In the genomic region with DNA sequence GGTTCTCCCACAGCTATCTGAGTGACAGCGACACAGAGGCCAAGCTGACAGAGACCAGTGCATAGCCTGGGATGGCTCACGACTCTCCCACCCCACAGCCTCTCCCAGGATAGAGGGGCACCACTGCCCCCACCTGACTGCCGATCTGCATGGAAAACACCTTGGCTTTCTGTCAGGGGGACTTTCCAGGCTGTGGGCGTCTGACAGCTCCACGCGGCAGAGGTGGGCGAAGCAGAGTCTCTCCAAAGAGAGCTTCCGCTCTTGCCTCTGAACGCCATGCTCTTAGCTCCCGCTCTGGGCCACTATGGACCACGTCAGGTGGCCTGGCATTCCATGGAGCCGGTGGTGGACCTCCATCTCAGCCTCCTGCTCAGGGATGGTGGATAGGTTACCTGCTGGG, we compare ENCODE assay signal across 23 mouse cellular contexts. TPM values are rescaled to one million over a fixed set of nuclear protein-coding genes. Genes with fewer than 3 reads are reported as not detected.
DNase-seq lines count a peak whose midpoint lies in the region; ATAC-seq and TF ChIP-seq lines count a peak whose summit lies in the region.
"Had no signal": no experiment of that assay in that cellular context is flagged by ENCODE, and none has a peak within 500 bp of the region (broad histone marks: within the 10 kb centered on the region; RNA-seq: fewer than 3 reads in every experiment).

No protein-coding gene starts in this region.

- WGBS in forebrain, embryonic 10.5 days, result 65% methylated on average over 12 of the region's 12 CpGs
- 69% methylated on average over 12 of the region's 12 CpGs for WGBS in forebrain, embryonic 11.5 days
- WGBS in limb, embryonic 10.5 days, result 54% methylated on average over 12 of the region's 12 CpGs

- no peaks in the 10 kb centered on the region for H3K9me3 ChIP-seq in forebrain, embryonic 10.5 days
- H3K9me3 ChIP-seq in forebrain, embryonic 11.5 days (ENCODE audit: control insufficient read depth, low read length), result no peaks in the 10 kb centered on the region
- H3K9me3 ChIP-seq in CH12.LX (replicated peaks; ENCODE audit: low read length), result no peaks in the 10 kb centered on the region
- no peaks in the 10 kb centered on the region for H3K9me3 ChIP-seq in limb, embryonic 10.5 days (replicated peaks)
- H3K9me3 ChIP-seq: kidney, embryonic 15.5 days had no signal

- ATAC-seq in forebrain, embryonic 11.5 days (replicated peaks; ENCODE audit: low FRiP score), result no peak; the same call in 1 of the 2 replicates
- ATAC-seq: CD4-positive, CD25-positive, alpha-beta regulatory T cell, adult 4 months; hindbrain, embryonic 16.5 days; intestine, postnatal 0 days had no signal

- no peak overlapping the region for H3K9ac ChIP-seq in forebrain, embryonic 11.5 days (ENCODE audit: low read length)
- H3K9ac ChIP-seq in CH12.LX (ENCODE audit: insufficient read depth, low read depth), result no peak overlapping the region
- H3K9ac ChIP-seq: kidney, embryonic 15.5 days had no signal

- no peak for TF ChIP-seq CTCF in left cerebral cortex, adult 2 months (IDR thresholded peaks at IDR 0.05)
- TF ChIP-seq CTCF in CH12.LX (conservative IDR thresholded peaks at IDR 0.05 in 1 of 2, IDR thresholded peaks at IDR 0.05 in 1 of 2; ENCODE audit: low read depth in 2 of 2, low read length in 2 of 2), result no peak

- dilution Hi-C loops in CH12.LX (cut with MboI; ENCODE audit: extremely low pct_ligation_motif_present, extremely low pct_unique_long_range_greater_than_20kb, low sequenced_read_pairs), result no loop called here

- no peaks in the 10 kb centered on the region for H3K79me2 ChIP-seq in CH12.LX (replicated peaks; ENCODE audit: control insufficient read depth, extremely low read depth, insufficient read depth, poor library complexity, severe bottlenecking)

- H3K36me3 ChIP-seq in forebrain, embryonic 10.5 days (replicated peaks), result peaks cover 20% of the 10 kb centered on the region
- H3K36me3 ChIP-seq in forebrain, embryonic 11.5 days (ENCODE audit: control insufficient read depth, insufficient read depth, low read length), result no peaks in the 10 kb centered on the region
- peaks cover 2 to 21% of the 10 kb centered on the region in 2 experiments for H3K36me3 ChIP-seq in CH12.LX (replicated peaks in 1 of 2; ENCODE audit: control insufficient read depth in 1 of 2, insufficient read depth in 1 of 2, low read length in 1 of 2)
- peaks cover 21% of the 10 kb centered on the region for H3K36me3 ChIP-seq in limb, embryonic 10.5 days

- H3K27ac ChIP-seq in forebrain, embryonic 10.5 days, result peak overlapping the region; percentile 40; the same call in 1 of the 2 replicates
- no peak overlapping the region for H3K27ac ChIP-seq in forebrain, embryonic 11.5 days (ENCODE audit: low read depth, low read length)
- peak overlapping the region; percentile 28; the same call in 1 of the 2 replicates for H3K27ac ChIP-seq in left cerebral cortex, adult 2 months
- H3K27ac ChIP-seq in CH12.LX (ENCODE audit: insufficient read depth, low read depth), result no peak overlapping the region
- H3K27ac ChIP-seq in limb, embryonic 10.5 days, result 0 out of 2 replicates have a peak overlapping the region, but pooled peaks have one; percentile 33
- H3K27ac ChIP-seq: kidney, embryonic 15.5 days had no signal

- peaks cover 98% of the 10 kb centered on the region for H3K27me3 ChIP-seq in forebrain, embryonic 10.5 days (ENCODE audit: poor library complexity, severe bottlenecking)
- peaks cover 9% of the 10 kb centered on the region for H3K27me3 ChIP-seq in forebrain, embryonic 11.5 days (ENCODE audit: control insufficient read depth, insufficient read depth, low read length)
- no peaks in the 10 kb centered on the region for H3K27me3 ChIP-seq in CH12.LX (replicated peaks)
- peaks cover 100% of the 10 kb centered on the region for H3K27me3 ChIP-seq in limb, embryonic 10.5 days (ENCODE audit: low read depth, poor library complexity, severe bottlenecking)

- in situ Hi-C loops in CH12.LX (cut with MboI; ENCODE audit: low pct_ligation_motif_present, low pct_unique_long_range_greater_than_20kb, low sequenced_read_pairs), result loop anchor here (5.0 kb wide), 1 partner anchor 37 kb away; no protein-coding TSS in a partner anchor

- TF ChIP-seq RAD21 in CH12.LX (IDR thresholded peaks at IDR 0.05; ENCODE audit: low read depth, low read length), result no peak

- peaks cover 60% of the 10 kb centered on the region for H3K4me1 ChIP-seq in forebrain, embryonic 10.5 days
- peaks cover 33% of the 10 kb centered on the region for H3K4me1 ChIP-seq in forebrain, embryonic 11.5 days (replicated peaks; ENCODE audit: control insufficient read depth, insufficient read depth, low read length)
- H3K4me1 ChIP-seq in CH12.LX (ENCODE audit: control insufficient read depth in 1 of 2, insufficient read depth in 2 of 2), result peaks cover 15 to 79% of the 10 kb centered on the region in 2 experiments
- H3K4me1 ChIP-seq in limb, embryonic 10.5 days, result peaks cover 32% of the 10 kb centered on the region

- no peak for TF ChIP-seq EP300 in CH12.LX (IDR thresholded peaks at IDR 0.05; ENCODE audit: low read length)

- no peak for DNase-seq in forebrain, embryonic 10.5 days (ENCODE audit: extremely low spot score, low spot score)
- DNase-seq in forebrain, embryonic 11.5 days (ENCODE audit: low spot score), result no peak
- no peak for DNase-seq in left cerebral cortex, adult 2 months (ENCODE audit: extremely low spot score in 1 of 2, low spot score in 2 of 2)
- DNase-seq in left cerebral cortex, postnatal 10 days (ENCODE audit: extremely low spot score in 1 of 2, low spot score in 2 of 2), result no peak
- no peak for DNase-seq in CH12.LX (ENCODE audit: extremely low read depth)
- no peak for DNase-seq in limb, embryonic 10.5 days (ENCODE audit: low spot score)
- no peak for DNase-seq in lung, postnatal 4 days
- no peak for DNase-seq in thymus, adult 18-20 months
- DNase-seq: adrenal gland, postnatal 14 days; cerebellum, postnatal 10 days; heart, postnatal 10 days; layer of hippocampus, postnatal 36 days; lung, adult 2 months; thymus, postnatal 14 days had no signal

- no peak overlapping the region for H3K4me3 ChIP-seq in forebrain, embryonic 10.5 days
- H3K4me3 ChIP-seq in forebrain, embryonic 11.5 days (ENCODE audit: low read depth, low read length), result no peak overlapping the region
- H3K4me3 ChIP-seq in left cerebral cortex, adult 2 months, result no peak overlapping the region
- H3K4me3 ChIP-seq in CH12.LX (replicated peaks in 1 of 3; ENCODE audit: low read depth in 2 of 3, low read length in 2 of 3, poor library complexity in 1 of 3), result peak overlapping the region in 1 of 3 experiments; percentile 19
- no peak overlapping the region for H3K4me3 ChIP-seq in limb, embryonic 10.5 days
- H3K4me3 ChIP-seq: kidney, embryonic 15.5 days had no signal

- intact Hi-C loops in left cerebral cortex, adult 2 months (cut with DNase I), result no loop called here
- intact Hi-C loops in left cerebral cortex, postnatal 10 days (cut with DNase I), result no loop called here

- TF ChIP-seq POLR2A in CH12.LX (IDR thresholded peaks at IDR 0.05; ENCODE audit: low read depth, low read length), result no peak

- H3K4me2 ChIP-seq in forebrain, embryonic 11.5 days (ENCODE audit: low read depth, low read length, severe bottlenecking), result no peak overlapping the region
- 0 out of 2 replicates have a peak overlapping the region, but pooled peaks have one; percentile 3 for H3K4me2 ChIP-seq in CH12.LX (ENCODE audit: insufficient read depth, low read depth, poor library complexity, severe bottlenecking)
- H3K4me2 ChIP-seq: heart, embryonic 11.5 days; kidney, embryonic 15.5 days; liver, embryonic 11.5 days had no signal

TF ChIP-seq in CH12.LX, 34 proteins besides CTCF, POLR2A, EP300 and RAD21:
- TF ChIP-seq UBTF (IDR thresholded peaks at IDR 0.05; ENCODE audit: low read depth, low read length) (no peak), BHLHE40 (IDR thresholded peaks at IDR 0.05; ENCODE audit: low read depth, low read length) (0 out of 2 replicates have a peak, but pooled peaks have one; percentile 2), MXI1 (IDR thresholded peaks at IDR 0.05; ENCODE audit: low read depth, low read length) (no peak), MAX (IDR thresholded peaks at IDR 0.05; ENCODE audit: low read length) (peak; percentile 38; the same call in 1 of the 2 replicates)

RNA-seq across cellular contexts. Expression of gene Pipox, which starts 29.1 kb away (rescaled TPM):
- polyA plus RNA-seq in forebrain, embryonic 10.5 days (2016; fragmentation: Nextera tagmentation; extraction: Ambion mirVana), result 10.0 and 10.1 TPM in 2 replicates
- 13.6 and 16.0 TPM in 2 replicates for polyA plus RNA-seq in forebrain, embryonic 11.5 days (2014; fragmentation: Nextera tagmentation; extraction: Ambion mirVana)
- 1 to 10 TPM in 1 of 2 experiments, under 1 TPM in 1; 0.70 to 1.3 TPM for total RNA-seq in left cerebral cortex, adult 2 months (2021)
- 1 to 10 TPM in 1 of 2 experiments, under 1 TPM in 1; 0.49 to 1.6 TPM for total RNA-seq in left cerebral cortex, postnatal 10 days (2021)
- total RNA-seq in CH12.LX (2012; rRNA removed) (0.13 TPM in 1 of 2 replicates, not detected in the other), CH12.LX (2014; rRNA removed) (0.15 and 0.21 TPM in 2 replicates)
- polyA plus RNA-seq in CH12.LX (2012; ENCODE audit: insufficient read length, low read depth), result 0.36 and 0.37 TPM in 2 replicates
- polyA plus RNA-seq in limb, embryonic 10.5 days (2016; fragmentation: Nextera tagmentation; extraction: Ambion mirVana), result 0.34 and 0.48 TPM in 2 replicates
- total RNA-seq: gastrocnemius, adult 18-20 months; megakaryocyte-erythroid progenitor cell, adult 5-6 weeks; MEL had no signal

Comparison
In these comparisons a context has a peak if more than half of its experiments do, and no peak if none do; other contexts are left out.
1. H3K27ac ChIP-seq: peak in forebrain, embryonic 10.5 days (single experiment), left cerebral cortex, adult 2 months (single experiment) and limb, embryonic 10.5 days (single experiment); none in forebrain, embryonic 11.5 days (single experiment) and CH12.LX (single experiment).